Mouse (Mus musculus) megakaryocyte, embryonic 14.5 days (primary cell): ENCODE results near the gene Traf3.

Source experiments
- FLI1 ChIP-seq: IDR thresholded peaks from 2 replicates; pipeline ENCODE4 v1.6.1; 2012; ENCODE audit warnings: low read length, inconsistent platforms, mixed read lengths
- GATA1 ChIP-seq: IDR thresholded peaks from 3 replicates; pipeline ENCODE4 v1.6.1; 2012; ENCODE audit warnings: mixed read lengths, low read length, inconsistent platforms, borderline replicate concordance

DNA sequence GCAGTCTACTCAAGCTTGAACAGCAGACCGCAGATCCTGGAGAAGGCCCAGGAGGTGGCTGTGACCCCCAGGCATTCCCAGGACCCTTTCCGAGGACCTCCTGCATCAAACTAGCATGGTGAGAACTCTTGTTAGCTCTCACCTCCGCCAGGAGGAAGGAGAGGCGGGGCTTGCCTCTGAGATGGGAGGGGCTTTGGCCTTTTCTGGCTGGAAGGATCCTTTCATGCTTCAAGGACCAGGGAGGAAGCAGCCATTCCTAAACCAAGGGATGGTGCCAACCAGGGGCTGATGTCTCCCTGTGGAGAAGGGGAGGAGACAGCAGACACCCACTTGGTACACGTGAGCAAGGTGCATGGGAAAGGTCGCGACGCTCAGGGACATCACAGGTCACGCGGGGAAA, 118.4 kb downstream of the Traf3 start:
- TF ChIP-seq GATA1 = no peak
- TF ChIP-seq FLI1 = no peak
